Mouse (Mus musculus) c-Kit-positive CD71-negative TER-119-negative erythroid progenitor cells, embryonic 14.5 days (primary cell): Measurements from ENCODE around the gene Hacl1.

Experiments
- DNase-seq: peaks from one replicate; pipeline ENCODE4 v3.0.0-alpha.2; 2013; ENCODE audit warnings: low read depth

The Hacl1 gene

DNA sequence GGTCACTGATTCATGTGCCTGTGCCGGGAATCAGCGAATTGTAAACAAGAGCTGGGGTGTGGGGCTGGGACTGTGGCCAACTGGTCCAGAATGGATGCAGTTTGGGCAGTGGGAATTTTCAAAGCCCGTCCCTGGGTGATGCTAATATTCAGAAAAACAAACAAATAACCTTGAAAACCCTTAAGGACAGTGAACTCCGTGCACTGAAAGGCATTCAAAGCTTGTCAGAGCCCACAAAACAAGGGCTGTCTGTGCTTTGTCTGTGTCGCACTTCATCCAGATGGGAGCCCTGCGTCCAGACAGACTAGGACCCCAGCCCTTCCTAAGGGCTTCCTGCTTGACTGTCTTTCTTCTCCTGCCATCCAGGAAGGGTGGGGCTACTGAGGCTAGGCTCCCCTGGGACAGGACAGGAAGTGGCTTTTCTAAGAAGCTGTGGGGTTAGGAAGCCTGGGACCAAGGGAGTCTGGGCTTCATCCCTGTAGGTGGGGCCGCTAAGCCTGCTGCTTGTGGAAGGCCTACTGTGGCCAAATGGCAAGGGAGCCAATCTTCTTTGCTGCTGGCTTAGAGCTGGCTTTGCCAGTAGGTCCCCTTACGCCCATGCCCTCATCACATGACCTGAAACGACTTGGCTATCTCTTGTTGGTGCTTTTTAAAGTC is 21.6 kb upstream of the Hacl1 start:
- no peak for DNase-seq

DNA sequence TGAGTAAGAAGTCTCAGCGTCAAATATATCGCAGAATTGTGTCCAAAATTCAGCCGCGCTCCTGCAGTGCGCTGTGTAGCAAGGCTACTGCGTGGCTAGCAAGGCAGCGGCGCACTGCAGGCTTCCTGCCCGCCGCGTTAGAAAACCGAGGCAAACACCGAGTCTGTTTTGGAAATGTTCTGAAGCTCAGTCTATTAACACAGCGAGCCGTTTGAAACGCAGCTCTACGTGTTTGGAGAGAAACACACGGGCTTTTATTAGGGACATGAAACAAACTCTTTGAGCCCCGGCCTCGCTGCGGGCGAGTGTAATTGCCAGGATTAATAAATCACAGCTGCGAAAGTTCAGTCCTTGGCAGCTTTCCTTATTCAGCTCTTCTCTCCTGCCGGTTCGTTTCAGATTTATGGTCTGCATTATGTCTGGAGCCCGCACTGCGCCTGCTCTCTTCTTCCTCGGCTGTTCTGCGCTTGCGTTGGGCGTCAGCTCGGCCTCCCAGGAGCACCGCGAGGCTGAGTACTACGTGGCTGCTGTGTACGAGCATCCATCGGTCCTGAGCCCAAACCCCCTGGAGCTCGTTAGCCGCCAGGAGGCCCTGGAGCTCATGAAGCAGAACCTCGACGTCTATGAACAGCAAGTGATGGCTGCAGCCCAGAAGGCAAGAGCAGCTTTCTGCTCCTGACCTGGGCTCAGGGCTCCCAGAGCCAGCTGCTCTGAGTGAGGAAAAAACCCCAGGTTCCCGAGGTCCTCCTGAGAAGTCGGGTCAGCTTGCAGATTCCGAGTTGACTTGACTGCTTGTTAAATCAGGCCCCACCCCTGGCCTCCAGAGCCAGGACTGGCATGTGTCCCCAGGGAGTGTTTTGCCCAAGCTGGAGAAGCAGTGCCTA is 20.8 kb upstream of the Hacl1 start:
- no peak for DNase-seq

DNA sequence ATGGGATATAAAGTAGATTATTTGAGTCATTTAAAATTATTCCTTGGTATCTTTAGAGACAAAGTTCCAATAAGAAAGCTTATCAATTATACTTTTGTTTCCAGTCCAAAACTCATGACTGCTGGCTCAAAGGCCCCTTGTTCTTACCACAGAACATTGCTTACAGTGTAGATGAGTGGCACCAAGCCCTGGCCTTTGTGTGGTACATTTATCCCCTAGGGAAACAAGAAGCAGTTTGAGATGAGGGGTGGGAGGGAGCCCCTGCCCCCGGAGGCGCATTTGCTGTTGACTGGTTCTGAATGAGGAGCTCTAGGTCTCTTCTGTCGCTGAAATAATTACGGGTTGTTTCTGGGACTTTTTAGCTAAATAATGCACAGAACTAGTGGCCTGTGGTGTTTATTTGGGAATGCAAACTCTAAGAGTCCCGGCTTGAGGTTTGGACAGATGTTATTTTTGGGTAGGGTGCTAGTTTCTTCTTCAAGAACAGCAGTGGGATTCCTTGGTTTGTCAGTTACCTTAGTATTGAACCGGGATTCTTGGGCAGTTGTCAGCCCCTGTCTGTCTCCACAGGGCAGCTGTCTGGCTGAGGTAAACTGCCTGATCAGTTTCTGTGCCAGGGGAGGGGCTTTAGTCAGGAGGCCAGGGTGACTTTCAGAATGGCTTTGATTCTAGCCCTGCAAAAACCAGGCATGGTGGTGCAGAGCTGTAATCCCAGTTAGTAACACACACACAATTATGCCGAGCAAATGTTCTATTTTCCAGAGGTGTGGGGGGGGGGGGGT is 19.4 kb upstream of the Hacl1 start:
- DNase-seq = no peak

DNA sequence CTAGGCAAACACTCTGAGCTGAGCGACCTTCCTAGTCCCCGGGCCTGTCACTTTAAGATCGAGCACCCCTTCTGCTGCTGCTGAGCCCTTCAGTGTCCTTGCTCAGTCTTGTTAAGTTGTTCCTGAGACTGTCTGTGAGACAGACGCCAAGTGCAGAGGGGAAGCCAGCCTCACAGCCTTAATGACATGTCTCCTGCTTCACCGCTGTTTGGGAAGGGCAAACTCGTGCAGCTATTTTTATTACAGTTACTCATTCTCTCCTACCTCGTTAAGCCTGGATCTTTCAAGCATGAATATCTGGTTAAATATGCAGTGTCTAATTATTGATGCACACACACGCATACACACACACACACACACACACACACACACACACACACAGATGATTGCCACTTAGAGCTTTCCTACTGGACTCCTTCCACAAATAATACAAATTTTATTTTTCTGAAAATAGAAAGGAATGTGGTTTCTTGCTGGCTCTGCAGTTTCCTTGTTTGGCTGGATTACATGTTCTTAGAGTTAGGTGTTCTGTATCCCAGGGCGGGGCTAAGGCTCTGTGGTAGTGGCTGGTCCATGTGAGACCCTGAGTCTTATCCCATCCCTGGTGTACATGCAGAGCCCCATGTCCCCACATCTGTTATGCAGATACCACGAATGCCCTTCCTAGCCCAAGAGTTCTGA is 18.6 kb upstream of the Hacl1 start:
- DNase-seq = no peak

DNA sequence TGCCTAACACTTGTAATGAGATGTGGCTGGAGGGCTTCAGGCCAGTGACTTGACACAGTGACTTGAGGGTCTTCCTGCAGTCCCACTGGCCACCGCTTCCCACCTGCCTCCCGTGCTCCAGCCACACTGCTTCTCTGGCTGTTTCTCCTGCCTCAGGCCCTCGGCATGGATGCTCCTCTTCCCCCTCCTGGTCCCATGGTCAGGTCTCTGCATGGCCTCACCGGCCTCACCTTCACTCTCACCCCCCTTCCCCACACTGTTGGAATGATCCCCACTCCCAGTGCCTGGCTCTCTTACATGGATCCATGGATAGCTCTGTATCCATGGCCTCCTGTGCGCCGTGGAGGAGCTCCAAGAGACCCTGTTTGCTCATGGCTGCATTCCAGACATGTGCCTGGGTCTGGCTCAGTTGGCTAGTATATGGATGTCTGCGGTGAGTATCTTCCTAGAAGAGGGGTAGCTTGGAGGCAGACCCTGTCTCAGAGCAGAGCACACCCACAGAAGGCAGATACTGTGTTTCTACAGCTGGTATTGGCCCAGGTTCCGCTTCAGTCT is 17.1 kb upstream of the Hacl1 start:
- no peak for DNase-seq

DNA sequence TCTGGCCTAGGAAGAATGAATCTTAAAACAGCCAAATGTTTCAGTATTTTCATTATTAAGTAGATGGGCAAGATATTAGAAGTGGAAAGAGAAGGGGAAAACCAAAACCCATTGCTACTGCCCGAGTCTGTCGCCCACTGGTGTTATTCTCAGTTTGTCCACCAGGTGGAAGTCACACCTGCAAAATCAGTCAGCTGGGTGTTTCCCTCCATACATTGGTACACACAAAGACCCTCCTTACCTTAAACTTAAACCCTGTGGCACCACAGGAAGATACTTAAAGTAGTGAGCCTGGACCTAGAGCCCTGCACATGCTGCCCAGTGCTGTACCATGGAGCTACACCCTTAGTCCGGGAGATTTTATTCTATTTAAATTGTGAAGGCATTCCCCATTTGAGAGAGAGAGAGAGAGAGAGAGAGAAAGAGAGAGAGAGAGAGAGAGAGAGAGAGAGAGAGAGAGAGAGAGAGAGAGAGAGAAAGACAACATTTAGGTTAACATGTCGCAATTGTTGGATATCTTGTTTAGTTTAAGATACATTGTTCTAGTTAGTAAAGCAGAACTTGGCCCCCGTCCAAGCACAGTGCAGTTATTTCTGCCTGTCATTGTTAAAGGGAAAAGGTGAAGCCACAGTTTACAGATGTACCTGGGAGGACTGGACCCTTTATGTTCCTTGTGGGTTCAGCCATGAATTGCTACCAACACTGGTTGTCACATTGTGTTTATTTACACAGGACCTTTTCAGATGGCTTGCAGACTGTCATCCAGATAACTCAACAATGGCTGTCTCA is 16.0 kb upstream of the Hacl1 start:
- peak; percentile 63 for DNase-seq

DNA sequence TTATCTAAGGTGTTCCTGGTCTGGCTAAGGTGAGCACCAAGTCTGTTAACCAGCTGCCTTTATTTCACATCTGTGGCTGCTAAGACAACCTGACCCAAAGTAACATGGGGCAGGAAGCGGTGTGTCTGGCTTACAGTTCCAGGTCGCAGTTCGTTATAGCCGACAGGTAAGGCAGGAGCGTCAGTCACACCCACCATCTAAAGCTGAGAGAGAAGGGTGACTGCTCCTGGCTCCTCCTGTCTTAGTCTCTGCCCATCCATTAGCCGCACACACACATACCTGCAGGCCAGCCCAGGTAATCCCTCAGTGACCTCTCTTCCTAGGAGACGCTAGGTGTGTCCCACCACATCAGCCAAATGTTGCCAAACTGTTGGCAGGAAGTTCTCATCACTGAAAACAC is 15.3 kb upstream of the Hacl1 start:
- DNase-seq = no peak

DNA sequence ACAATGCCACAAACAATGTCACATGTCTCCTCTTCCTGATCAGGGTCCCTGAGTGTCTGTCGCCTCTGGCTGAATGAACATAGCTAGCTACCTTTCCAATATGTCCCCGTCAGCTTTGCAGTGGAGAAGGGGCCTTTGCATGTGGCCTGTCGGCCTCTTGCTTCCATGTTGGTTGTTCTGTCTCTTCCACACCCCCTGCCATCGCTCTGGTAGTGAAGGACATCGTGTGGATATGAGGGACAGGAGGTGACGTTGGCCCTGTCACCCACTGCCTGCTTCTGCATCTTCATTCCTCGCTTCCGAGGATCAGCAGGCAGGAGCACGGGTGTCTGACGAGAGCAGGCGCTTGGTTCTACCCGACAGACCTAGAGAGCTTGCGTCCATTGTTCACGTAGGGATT is 14.3 kb upstream of the Hacl1 start:
- no peak for DNase-seq

DNA sequence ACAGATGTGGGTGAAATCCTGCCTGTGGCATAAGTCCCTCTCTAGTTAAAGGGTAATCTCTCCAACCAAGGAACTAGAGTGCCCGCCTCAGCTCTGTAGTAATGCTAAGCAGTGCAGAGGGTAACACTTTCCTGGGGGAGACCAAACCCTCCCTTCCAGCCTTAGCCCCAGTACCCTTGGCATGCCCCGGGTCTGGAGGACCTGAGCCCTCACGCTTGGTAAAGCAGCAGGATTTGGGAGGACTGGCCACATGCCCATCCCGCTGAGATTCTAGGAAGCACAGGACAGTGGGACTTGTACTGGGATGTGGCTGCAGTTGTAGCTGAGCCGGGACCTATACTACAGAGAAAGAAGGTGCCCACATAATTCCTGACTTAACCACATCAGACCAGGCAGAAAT is 13.7 kb upstream of the Hacl1 start:
- DNase-seq = no peak

DNA sequence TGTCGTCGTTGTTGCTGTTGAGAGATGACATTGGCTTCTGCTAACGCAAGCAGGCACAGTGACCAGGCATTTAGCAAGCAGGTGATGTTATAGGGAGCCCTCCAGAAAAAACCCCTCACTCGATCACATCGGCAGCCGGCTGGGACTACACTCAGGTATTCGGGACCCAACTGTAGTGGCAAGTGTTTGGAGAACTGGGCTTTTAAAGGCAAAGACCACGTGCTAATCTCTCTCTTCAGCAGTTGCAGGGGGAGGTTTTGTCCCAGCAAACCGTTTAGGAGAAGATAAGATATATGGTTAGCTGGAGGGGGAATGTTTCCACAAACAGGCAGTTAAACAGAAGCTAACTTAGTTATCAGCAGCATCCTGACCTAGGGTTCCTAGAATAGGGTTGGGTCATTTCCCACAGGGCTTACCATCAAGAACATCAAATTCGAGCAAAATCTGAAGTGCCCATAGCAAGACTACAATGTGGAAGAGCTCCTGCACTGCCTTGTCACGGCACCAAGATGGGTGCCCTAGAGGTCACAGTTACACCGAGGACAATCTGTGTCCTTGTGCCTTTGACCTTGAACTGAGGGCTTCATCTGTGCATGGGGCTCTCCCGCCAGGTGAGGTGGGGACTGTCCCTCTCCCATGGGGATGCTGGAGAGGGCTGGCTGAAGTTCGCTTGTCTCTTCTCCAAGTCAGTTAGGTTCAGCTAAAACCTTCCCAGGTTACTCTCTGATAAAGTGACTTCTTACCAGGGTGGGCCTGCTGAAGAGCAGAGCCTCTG is 12.2 kb upstream of the Hacl1 start:
- DNase-seq = no peak

DNA sequence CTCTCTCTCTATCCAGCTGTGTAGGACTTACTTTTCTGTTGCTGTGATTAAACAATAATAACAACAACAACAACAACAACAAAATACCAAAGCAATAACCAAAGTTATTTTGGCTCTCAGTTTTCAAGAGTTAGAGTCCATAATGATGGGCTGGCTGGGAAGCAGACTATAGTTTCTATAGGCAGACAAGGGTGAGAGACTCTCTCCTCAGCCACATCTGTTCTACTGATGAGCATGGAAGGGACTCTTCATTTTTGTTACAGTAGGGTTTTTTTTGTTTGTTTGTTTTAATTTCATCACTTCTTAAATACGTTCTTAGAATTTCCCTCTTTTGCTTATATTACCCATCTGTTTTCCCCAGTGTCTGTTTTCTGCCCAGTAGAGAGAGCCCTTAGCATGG is 11.5 kb upstream of the Hacl1 start:
- no peak for DNase-seq

DNA sequence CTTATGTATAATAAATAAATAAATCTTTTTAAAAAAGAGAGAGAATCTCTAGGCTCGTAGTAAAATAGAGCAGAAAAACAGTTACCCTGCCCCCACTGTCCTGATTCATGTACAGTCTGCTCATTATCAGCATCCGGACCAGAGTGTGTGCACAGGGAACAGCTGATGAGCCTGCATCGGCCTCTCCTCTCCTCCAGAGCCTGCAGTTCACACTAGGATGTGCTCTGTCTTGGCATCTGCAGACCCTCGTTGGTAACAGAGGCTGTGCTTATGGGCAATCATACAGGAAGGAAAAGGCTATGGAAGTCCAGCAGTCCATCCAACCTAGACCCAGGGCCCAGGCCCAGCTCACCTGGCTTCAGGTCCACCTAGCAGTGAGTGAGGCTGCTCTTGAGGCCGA is 11.0 kb upstream of the Hacl1 start:
- no peak for DNase-seq

DNA sequence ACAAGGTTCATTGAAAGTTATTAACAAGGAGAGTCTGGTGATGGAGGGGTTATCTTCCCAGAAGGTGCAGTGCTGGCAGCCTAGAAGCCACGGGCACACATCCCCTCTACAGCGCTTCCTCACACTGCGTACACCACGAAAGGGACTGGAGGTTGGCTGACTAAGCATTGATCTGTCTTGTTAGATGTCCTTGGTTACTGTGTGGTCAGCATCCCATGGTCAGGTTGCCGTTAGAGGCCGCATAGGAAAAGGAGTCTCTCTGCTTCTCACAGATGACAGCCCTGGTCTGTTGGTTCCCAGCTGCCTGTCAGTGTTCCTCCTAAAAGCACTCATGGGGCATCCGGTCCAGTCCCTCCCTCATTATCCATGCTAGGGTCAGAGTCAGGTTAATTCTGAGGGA is 10.1 kb upstream of the Hacl1 start:
- no peak for DNase-seq

DNA sequence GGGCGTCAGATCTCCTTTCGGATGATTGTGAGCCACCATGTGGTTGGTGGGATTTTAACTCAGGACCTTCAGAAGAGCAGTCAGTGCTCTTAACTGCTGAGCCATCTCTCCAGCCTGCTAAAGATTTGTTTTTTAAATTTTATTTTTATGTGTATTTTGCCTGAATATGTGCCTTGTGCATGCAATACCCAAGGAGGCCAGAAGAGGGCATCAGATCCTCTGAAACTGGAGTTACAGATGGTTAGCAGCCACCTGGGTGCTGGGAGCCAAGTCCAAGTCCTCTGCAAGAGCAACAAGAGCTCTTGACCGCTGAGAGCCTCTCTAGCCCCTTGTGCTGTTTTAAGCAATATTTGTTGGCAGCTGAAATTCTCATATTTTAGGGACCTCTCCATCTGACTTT is 9.3 kb upstream of the Hacl1 start:
- no peak for DNase-seq

DNA sequence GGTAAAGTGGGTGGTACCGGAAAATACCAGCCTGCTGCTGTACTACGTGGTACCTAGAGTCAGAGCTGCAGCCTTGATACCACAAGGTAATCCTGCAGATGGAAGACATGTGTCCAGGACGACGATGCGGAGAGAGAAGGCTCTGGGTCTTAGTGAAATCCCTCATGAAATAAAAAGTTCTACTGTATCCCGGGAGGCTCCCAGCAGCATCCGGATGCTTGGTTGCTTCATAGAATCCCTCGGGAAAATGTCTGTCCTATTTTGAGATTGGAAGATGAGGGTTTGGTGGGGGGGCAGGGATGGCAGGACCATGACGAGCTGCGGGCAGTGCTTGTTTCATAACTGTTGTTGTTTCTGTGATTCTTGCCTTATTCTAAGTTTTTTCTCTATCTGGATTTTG is 6.9 kb upstream of the Hacl1 start:
- no peak for DNase-seq

DNA sequence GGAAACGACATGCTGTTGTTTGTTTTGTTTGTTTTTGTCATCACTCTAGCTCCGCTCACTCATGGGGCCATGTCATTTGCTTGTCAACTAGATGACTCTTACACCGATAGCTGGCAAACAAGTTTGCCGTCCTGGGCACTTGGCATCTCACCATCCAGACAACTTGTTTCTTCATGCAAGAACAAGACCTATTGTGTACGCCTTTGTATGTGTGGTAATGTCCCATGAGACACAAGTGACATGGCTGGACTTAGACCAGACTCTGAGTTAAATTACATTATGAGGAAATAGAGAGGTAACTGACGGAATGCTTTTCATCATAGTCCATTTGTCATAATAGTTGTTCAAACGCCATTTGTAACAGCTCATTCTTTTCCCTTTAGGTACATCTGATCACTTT is 4.8 kb upstream of the Hacl1 start:
- no peak for DNase-seq

DNA sequence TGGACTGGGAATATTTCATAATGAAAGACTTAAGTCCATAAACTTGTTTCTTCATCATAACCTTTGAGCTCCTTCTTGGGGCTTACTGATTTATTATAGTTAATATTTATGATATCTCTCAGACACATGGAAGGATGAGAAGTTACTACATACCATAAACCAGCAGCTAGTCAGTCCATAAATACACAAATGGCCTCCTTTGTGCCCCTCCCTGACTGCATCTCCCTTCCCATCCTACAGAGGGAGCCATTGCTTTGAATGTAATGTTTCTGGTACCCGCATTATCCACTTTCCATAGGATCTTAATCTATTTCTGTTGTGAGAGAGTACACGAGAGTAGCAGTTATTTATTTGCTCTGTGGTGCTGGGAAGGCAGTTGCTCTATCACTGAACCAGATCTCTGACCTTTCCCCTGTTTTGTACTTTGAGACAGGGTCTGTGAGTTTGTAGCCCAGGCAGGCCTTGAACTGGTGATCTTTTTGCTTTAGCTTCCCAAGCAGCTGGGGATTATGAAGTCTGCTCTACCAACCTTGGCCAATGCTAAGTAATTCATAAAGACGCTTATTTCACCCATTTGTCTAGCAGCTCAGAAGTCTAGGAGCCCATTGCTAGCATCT is 4.0 kb upstream of the Hacl1 start:
- DNase-seq = no peak

DNA sequence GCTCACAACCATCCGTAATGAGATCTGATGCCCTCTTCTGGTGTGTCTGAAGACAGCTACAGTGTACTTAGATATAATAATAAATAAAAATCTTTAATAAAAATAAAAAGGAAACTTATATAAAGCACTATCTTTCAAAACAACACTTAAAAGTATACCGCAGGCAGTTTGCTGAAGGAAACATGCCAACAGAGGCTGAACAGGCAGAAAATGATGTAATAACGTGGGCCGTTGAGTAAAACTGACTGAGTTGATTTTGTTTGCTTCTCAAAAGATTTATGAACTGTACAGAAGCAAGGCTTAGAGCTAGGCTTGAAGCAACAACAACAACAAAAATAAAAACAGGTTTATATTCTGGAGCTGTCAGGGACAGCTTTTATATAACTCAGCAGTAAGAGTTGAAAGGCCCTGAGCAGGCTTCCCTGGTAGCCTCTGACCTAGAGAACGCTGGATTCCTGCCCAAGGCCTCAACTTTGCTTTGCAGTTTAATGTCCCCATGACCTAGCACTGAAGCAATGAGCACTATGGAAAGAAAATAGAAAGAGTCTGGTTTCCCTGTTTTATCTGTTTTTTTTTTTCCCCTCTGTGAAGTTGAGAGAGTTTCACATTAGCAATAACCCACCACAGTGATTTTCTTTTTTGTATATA is 3.2 kb upstream of the Hacl1 start:
- no peak for DNase-seq

DNA sequence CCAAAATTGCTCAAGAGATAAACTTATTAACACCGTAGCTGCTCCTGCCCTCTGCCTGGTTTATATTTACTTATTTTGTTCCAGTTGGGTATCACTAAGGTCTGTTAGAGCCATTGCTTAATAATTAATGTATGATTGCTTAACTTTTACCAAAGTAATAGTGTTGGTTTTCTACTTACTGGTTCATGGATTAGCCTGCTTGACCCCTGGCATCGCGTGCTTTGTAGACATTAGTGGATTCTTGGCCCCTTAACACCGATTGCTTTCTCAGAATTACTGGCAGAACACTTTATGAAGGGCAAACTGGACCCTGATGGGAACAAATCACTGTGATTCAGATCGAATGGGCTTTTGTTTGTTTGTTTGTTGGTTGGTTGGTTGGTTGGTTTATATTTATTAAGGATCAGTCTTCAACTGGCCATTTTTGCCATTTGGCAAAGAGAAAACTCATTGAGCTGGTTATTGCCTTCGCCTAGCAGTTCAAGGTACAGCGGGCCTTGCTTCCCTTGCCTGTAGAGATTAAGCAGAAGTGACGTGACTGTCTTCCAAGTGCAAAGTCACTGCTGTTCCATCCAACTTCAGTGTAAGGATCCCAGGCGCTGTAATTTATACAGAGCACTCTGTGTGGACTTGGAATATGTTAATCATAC is 545 bp upstream of the Hacl1 start:
- no peak for DNase-seq
